7 mouse cellular contexts compared by ENCODE assay signal in the genomic region with DNA sequence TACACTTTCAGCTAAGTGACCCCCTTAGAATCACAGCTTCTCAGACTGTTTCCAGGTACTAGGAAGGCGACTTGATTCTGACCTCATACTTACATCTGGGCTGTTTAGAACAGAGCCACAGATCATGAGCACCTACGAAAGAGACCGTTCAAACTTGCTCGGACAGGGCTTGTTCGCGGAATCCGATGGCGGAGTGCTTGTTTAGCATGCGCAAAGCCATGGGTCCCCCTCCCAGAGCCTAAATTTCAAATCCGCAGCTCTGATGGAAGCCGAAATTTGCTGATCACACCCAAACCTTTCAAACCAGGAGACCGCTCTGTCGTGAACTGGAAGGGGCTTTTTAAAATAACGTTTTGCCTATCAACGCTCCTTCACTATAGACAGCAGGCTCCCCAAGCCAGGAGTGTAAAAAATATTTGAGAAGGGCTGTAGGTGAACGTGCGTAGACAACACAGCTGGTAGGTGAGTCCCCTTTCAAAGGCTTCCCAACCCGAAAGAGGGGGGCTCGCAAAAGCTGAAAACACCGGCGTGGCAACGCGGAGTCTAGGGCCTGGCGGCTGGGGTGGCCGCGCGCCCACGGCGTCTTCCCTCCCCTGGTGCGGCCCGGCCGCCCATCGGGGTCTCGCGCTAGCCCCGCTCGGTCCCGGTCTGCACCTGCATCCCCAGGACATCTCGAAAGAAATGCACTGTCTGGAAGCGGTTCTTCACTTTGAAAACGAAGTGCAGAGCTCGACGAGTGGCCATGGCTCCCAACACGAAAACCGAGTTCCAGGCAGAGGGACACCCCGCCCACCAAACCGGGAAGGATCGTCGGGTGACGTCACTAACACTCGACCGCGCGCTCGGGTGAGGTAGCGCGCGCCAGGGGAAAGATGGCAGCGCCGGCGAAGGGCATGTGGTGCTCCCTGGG. TPM values are rescaled to one million over a fixed set of nuclear protein-coding genes. Genes with fewer than 3 reads are reported as not detected.
DNase-seq lines count a peak whose midpoint lies in the region; ATAC-seq lines count a peak whose summit lies in the region.

A gene (plus strand): TSS at position 815 of the 910 bp plus-strand sequence.
A gene (minus strand): TSS at position 825 of the 910 bp plus-strand sequence.

- H3K9ac ChIP-seq in midbrain, embryonic 13.5 days (replicated peaks), result peak within 1 kb of the TSS; percentile 89

- H3K4me2 ChIP-seq in midbrain, embryonic 13.5 days (replicated peaks), result peak within 1 kb of the TSS; percentile 82

- no peaks in the 10 kb centered on the region for H3K9me3 ChIP-seq in limb, embryonic 10.5 days (replicated peaks)
- no peaks in the 10 kb centered on the region for H3K9me3 ChIP-seq in midbrain, embryonic 13.5 days

- WGBS in limb, embryonic 10.5 days, result under 1% methylated on average over 61 of the region's 61 CpGs
- WGBS in midbrain, embryonic 13.5 days, result under 1% methylated on average over 61 of the region's 61 CpGs

- H3K27me3 ChIP-seq in limb, embryonic 10.5 days (ENCODE audit: low read depth, poor library complexity, severe bottlenecking), result no peaks in the 10 kb centered on the region
- H3K27me3 ChIP-seq in midbrain, embryonic 13.5 days, result no peaks in the 10 kb centered on the region

- H3K4me3 ChIP-seq in limb, embryonic 10.5 days, result peak within 1 kb of the TSS; percentile 95
- H3K4me3 ChIP-seq in midbrain, embryonic 13.5 days (replicated peaks), result peak within 1 kb of the TSS; percentile 62

- peak; percentile 89 for DNase-seq in adrenal gland, adult 8-10 months
- peak; percentile 95 for DNase-seq in embryo, embryonic 9.5 days (ENCODE audit: extremely low spot score)
- peak; percentile 83 for DNase-seq in kidney, adult 11 months
- peak; percentile 98 for DNase-seq in limb, embryonic 10.5 days (ENCODE audit: low spot score)
- peak; percentile 80 for DNase-seq in spleen, adult 12 weeks (ENCODE audit: low spot score)

- ATAC-seq in granulocyte monocyte progenitor cell, adult 5-6 weeks (replicated peaks; ENCODE audit: poor library complexity, severe bottlenecking), result peak; percentile 97
- ATAC-seq in midbrain, embryonic 13.5 days, result peak; percentile 91

- H3K36me3 ChIP-seq in limb, embryonic 10.5 days, result peaks cover 40% of the 10 kb centered on the region
- H3K36me3 ChIP-seq in midbrain, embryonic 13.5 days, result peaks cover 25% of the 10 kb centered on the region

- peak within 1 kb of the TSS; percentile 91 for H3K27ac ChIP-seq in limb, embryonic 10.5 days
- H3K27ac ChIP-seq in midbrain, embryonic 13.5 days, result peak within 1 kb of the TSS; percentile 83

- H3K4me1 ChIP-seq in limb, embryonic 10.5 days, result peaks cover 18% of the 10 kb centered on the region
- peaks cover 24% of the 10 kb centered on the region for H3K4me1 ChIP-seq in midbrain, embryonic 13.5 days (replicated peaks)

RNA-seq across cellular contexts. Expression of the first gene that starts in this region (rescaled TPM):
- 10 to 100 TPM; 18.3 to 23.6 (median 20.1) TPM for total RNA-seq in adrenal gland, adult 8-10 months (2022)
- 19.7 and 26.3 TPM in 2 replicates for total RNA-seq in granulocyte monocyte progenitor cell, adult 5-6 weeks (2014; fragmentation: Nextera tagmentation)
- 28.5 and 30.5 TPM in 2 replicates for total RNA-seq in granulocyte monocyte progenitor cell, adult 5-6 weeks (2017)
- 29.5 and 33.0 TPM in 2 replicates for polyA plus RNA-seq in limb, embryonic 10.5 days (2016; fragmentation: Nextera tagmentation; extraction: Ambion mirVana)
- 18.6 and 19.0 TPM in 2 replicates for polyA plus RNA-seq in midbrain, embryonic 13.5 days (2015; fragmentation: Nextera tagmentation; extraction: Ambion mirVana)

RNA-seq across cellular contexts. Expression of the second gene that starts in this region (rescaled TPM):
- total RNA-seq in adrenal gland, adult 8-10 months (2022), result 100 to 1,000 TPM in 1 of 4 experiments, 10 to 100 TPM in 3; 89.4 to 107 (median 93.5) TPM
- total RNA-seq in granulocyte monocyte progenitor cell, adult 5-6 weeks (2014; fragmentation: Nextera tagmentation), result 69.2 and 126 TPM in 2 replicates
- total RNA-seq in granulocyte monocyte progenitor cell, adult 5-6 weeks (2017), result 302 and 358 TPM in 2 replicates
- 139 and 140 TPM in 2 replicates for polyA plus RNA-seq in limb, embryonic 10.5 days (2016; fragmentation: Nextera tagmentation; extraction: Ambion mirVana)
- polyA plus RNA-seq in midbrain, embryonic 13.5 days (2015; fragmentation: Nextera tagmentation; extraction: Ambion mirVana), result 128 TPM in 2 replicates

Comparison
In these comparisons a context has a peak if more than half of its experiments do, and no peak if none do; other contexts are left out.
1. Peak in every context shown above with its lines: DNase-seq, ATAC-seq, H3K4me3 ChIP-seq and H3K27ac ChIP-seq.